Mouse (Mus musculus): ENCODE data around the gene Spg7. TPM values are rescaled to one million over a fixed set of nuclear protein-coding genes. Genes with fewer than 3 reads are reported as not detected.

Spg7 gene
- total and polyA plus RNA-seq, 3 experiments: 20.8 to 35.2 (median 26.1) TPM

DNA sequence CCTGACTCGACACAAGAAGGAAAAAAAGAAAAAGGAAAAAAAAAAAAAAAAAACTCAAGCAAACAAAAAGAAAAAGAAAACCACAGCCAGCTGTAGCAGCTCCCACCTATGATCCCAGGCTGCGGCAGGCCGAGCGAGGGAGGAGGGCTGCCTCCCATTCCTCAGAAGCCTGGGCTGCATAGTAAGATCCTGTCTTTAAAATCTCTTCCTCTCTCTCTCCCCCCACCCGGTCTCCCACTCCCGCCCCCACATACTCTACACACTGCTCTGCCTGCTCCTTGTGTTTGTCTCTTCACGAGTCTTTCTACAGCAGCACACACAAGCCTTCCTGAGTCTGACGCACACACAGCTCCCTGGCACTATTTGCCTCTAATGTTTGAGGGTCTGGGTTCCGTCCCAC, 59.3 kb downstream of the Spg7 start:
- no peak overlapping the region for H3K9ac ChIP-seq (ENCODE audit: insufficient read depth, low read depth)
- H3K27me3 ChIP-seq (replicated peaks): peaks cover 83% of the 10 kb centered on the region
- no peaks in the 10 kb centered on the region for H3K36me3 ChIP-seq (replicated peaks in 1 of 2; ENCODE audit: control insufficient read depth in 1 of 2, insufficient read depth in 1 of 2, low read length in 1 of 2)
- H3K4me1 ChIP-seq (ENCODE audit: control insufficient read depth in 1 of 2, insufficient read depth in 2 of 2): peaks cover 5 to 6% of the 10 kb centered on the region in 2 experiments; a peak in 3 of 4 replicates
- no peak for DNase-seq (ENCODE audit: extremely low read depth)
- H3K4me2 ChIP-seq (ENCODE audit: insufficient read depth, low read depth, poor library complexity, severe bottlenecking): no peak overlapping the region
- H3K4me3 ChIP-seq (replicated peaks in 1 of 3; ENCODE audit: low read depth in 2 of 3, low read length in 2 of 3, poor library complexity in 1 of 3): no peak overlapping the region
- H3K27ac ChIP-seq (ENCODE audit: insufficient read depth, low read depth): no peak overlapping the region
- no peaks in the 10 kb centered on the region for H3K9me3 ChIP-seq (replicated peaks; ENCODE audit: low read length)
- TF ChIP-seq TCF12 (IDR thresholded peaks at IDR 0.05; ENCODE audit: low read depth, low read length) (no peak), RCOR1 (conservative IDR thresholded peaks at IDR 0.05; ENCODE audit: low read depth, low read length) (no peak), PAX5 (IDR thresholded peaks at IDR 0.05; ENCODE audit: low read length) (no peak), HCFC1 (IDR thresholded peaks at IDR 0.05; ENCODE audit: low read depth, low read length) (no peak), ZNF384 (IDR thresholded peaks at IDR 0.05; ENCODE audit: low read depth, low read length) (no peak), POLR2AphosphoS2 (IDR thresholded peaks at IDR 0.05; ENCODE audit: low read depth, low read length) (no peak), ZKSCAN1 (IDR thresholded peaks at IDR 0.05; ENCODE audit: borderline replicate concordance, low read depth, low read length) (no peak), MAZ (IDR thresholded peaks at IDR 0.05; ENCODE audit: low read depth, low read length) (no peak), USF2 (conservative IDR thresholded peaks at IDR 0.05; ENCODE audit: low read depth, low read length) (no peak), CTCF (conservative IDR thresholded peaks at IDR 0.05 in 1 of 2, IDR thresholded peaks at IDR 0.05 in 1 of 2; ENCODE audit: low read depth in 2 of 2, low read length in 2 of 2) (no peak), MEF2A (IDR thresholded peaks at IDR 0.05; ENCODE audit: borderline replicate concordance, low read depth, low read length) (no peak), EP300 (IDR thresholded peaks at IDR 0.05; ENCODE audit: low read length) (no peak)
- H3K79me2 ChIP-seq (replicated peaks; ENCODE audit: control insufficient read depth, extremely low read depth, insufficient read depth, poor library complexity, severe bottlenecking): no peaks in the 10 kb centered on the region
- in situ Hi-C loops (cut with MboI; ENCODE audit: low pct_ligation_motif_present, low pct_unique_long_range_greater_than_20kb, low sequenced_read_pairs): no loop called here
- dilution Hi-C loops (cut with MboI; ENCODE audit: extremely low pct_ligation_motif_present, extremely low pct_unique_long_range_greater_than_20kb, low sequenced_read_pairs): no loop called here

DNA sequence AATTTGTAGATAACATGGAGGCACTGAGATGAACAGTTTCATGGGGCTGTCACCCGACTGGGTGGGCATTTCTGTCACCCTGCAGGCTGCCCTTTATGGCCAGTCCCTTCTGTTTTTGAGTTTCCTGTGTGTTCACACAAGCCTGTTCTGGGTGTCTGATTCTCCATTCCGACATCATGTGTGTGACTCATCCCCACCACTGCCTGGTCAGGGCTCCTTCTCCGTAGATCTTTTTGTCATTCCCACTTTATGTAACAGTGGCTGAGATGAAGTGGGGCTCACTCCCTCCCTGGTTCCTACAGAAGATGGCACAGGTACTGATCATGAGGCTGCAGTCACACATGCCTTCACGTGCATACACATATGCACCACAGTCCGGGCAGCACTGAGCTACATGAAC, 59.9 kb downstream of the Spg7 start:
- H3K27me3 ChIP-seq (replicated peaks): peaks cover 83% of the 10 kb centered on the region
- dilution Hi-C loops (cut with MboI; ENCODE audit: extremely low pct_ligation_motif_present, extremely low pct_unique_long_range_greater_than_20kb, low sequenced_read_pairs): no loop called here
- H3K9ac ChIP-seq (ENCODE audit: insufficient read depth, low read depth): no peak overlapping the region
- peaks cover 5 to 6% of the 10 kb centered on the region in 2 experiments; a peak in 3 of 4 replicates for H3K4me1 ChIP-seq (ENCODE audit: control insufficient read depth in 1 of 2, insufficient read depth in 2 of 2)
- H3K9me3 ChIP-seq (replicated peaks; ENCODE audit: low read length): no peaks in the 10 kb centered on the region
- in situ Hi-C loops (cut with MboI; ENCODE audit: low pct_ligation_motif_present, low pct_unique_long_range_greater_than_20kb, low sequenced_read_pairs): no loop called here
- H3K27ac ChIP-seq (ENCODE audit: insufficient read depth, low read depth): no peak overlapping the region
- H3K36me3 ChIP-seq (replicated peaks in 1 of 2; ENCODE audit: control insufficient read depth in 1 of 2, insufficient read depth in 1 of 2, low read length in 1 of 2): no peaks in the 10 kb centered on the region
- no peaks in the 10 kb centered on the region for H3K79me2 ChIP-seq (replicated peaks; ENCODE audit: control insufficient read depth, extremely low read depth, insufficient read depth, poor library complexity, severe bottlenecking)
- H3K4me3 ChIP-seq (replicated peaks in 1 of 3; ENCODE audit: low read depth in 2 of 3, low read length in 2 of 3, poor library complexity in 1 of 3): no peak overlapping the region
- no peak for DNase-seq (ENCODE audit: extremely low read depth)
- no peak overlapping the region for H3K4me2 ChIP-seq (ENCODE audit: insufficient read depth, low read depth, poor library complexity, severe bottlenecking)
- no peak for TF ChIP-seq BHLHE40 (IDR thresholded peaks at IDR 0.05; ENCODE audit: low read depth, low read length)
- no peak for TF ChIP-seq TBP (conservative IDR thresholded peaks at IDR 0.05; ENCODE audit: low read depth, low read length)
- TF ChIP-seq MAFK (IDR thresholded peaks at IDR 0.05; ENCODE audit: insufficient replicate concordance, low read length): no peak
- no peak for TF ChIP-seq KAT2A (IDR thresholded peaks at IDR 0.05; ENCODE audit: insufficient replicate concordance, low read length)
- TF ChIP-seq POLR2AphosphoS2 (IDR thresholded peaks at IDR 0.05; ENCODE audit: low read depth, low read length): no peak
- no peak for TF ChIP-seq ZMIZ1 (IDR thresholded peaks at IDR 0.05; ENCODE audit: low read depth, low read length)
- TF ChIP-seq MAX (IDR thresholded peaks at IDR 0.05; ENCODE audit: low read length): no peak
- no peak for TF ChIP-seq MEF2A (IDR thresholded peaks at IDR 0.05; ENCODE audit: borderline replicate concordance, low read depth, low read length)
- TF ChIP-seq CTCF (conservative IDR thresholded peaks at IDR 0.05 in 1 of 2, IDR thresholded peaks at IDR 0.05 in 1 of 2; ENCODE audit: low read depth in 2 of 2, low read length in 2 of 2): no peak
- TF ChIP-seq NELFE (IDR thresholded peaks at IDR 0.05; ENCODE audit: low read depth, low read length): no peak

Data from CH12.LX (cell line).